Mouse (Mus musculus): ENCODE measurements around the gene Fam186a. TPM values are rescaled to one million over a fixed set of nuclear protein-coding genes. Genes with fewer than 3 reads are reported as not detected.

The Fam186a gene
- polyA plus RNA-seq, 1 experiment from 2014 or later: not detected

DNA sequence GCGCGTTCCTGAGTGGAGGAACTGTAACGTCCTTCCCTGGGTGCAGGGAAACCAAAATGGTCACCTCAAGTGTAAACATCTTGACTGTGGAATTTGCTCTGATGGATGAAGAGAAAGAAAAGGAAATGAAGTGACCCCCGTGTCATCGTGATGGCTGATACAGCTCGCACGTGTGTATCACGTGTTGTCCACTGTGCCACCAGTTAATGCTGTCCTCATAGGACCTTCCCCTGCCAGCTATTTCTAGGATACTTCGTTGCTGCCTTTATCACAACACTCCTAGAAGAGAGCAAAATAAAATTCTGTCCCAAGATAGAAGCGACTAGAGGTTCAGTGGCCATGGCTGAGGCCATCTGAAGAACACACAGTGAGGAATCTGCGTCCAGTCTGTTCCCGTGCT is 82.8 kb downstream of the Fam186a start:
- DNase-seq (ENCODE audit: low spot score): no peak
- Histone ChIP-seq H3K27me3 (ENCODE audit: low read depth, poor library complexity, severe bottlenecking) (no peaks in the 10 kb centered on the region), H3K9me3 (replicated peaks) (no peaks in the 10 kb centered on the region), H3K4me3 (no peak overlapping the region), H3K36me3 (no peaks in the 10 kb centered on the region), H3K4me1 (no peaks in the 10 kb centered on the region), H3K27ac (no peak overlapping the region)
- WGBS: 91% methylated on average over 12 of the region's 12 CpGs

DNA sequence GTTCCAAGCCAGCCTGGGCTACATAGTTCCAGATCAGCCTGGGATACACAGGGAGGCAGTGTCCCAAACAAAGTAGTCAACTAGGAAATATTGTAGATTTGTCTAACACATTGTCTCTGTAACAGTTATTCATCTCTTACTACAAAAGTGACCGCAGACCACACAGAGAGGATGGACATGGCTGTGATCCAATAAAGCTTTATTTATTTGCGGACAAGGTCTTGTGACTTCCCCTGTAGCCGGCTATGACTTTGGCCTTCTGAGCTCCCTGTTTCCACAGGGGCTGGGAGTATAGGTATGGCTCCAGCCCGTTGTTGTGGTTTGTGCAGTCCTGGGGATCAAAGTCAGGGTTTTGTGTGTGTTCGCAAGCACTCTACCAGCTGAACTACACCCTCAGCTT is 88.3 kb downstream of the Fam186a start:
- no peak overlapping the region for H3K4me3 ChIP-seq
- no peak overlapping the region for H3K27ac ChIP-seq
- no peak for DNase-seq (ENCODE audit: low spot score)
- WGBS: 92% methylated on average over 5 of the region's 5 CpGs
- peaks cover 11% of the 10 kb centered on the region for H3K27me3 ChIP-seq (ENCODE audit: low read depth, poor library complexity, severe bottlenecking)
- H3K9me3 ChIP-seq (replicated peaks): no peaks in the 10 kb centered on the region
- no peaks in the 10 kb centered on the region for H3K36me3 ChIP-seq
- peaks cover 16% of the 10 kb centered on the region for H3K4me1 ChIP-seq

DNA sequence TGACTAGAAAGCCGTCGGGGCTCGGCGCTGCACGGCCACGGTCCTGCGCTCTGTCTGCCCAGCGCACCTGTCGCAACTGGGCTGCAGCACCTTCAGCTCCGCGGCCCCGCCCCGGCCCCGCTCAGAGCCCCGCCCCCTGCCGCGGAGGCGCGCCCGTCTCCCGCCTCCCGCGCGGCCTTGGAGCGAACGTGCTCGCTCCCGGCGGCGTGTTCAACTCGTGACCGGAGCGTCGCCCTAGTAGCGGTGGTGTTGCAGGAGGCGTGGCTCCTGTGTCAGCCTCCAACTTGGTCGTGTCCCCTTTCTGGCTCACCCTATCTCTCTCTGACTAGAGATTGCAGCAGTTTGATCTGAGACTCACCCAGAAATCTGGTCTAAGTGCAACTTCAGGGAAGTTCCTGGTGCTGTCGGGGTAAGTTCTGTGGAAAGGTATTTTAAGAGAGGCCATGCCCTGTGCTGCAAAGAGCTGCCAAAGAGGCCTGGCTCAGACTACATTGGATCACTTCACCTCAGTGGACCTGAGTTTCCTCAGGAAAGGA is 91.5 kb downstream of the Fam186a start, which contains the start of gene Lima1:
Gene Lima1 (minus strand): TSS at position 123 of the 536 bp plus-strand sequence.
- H3K27me3 ChIP-seq (ENCODE audit: low read depth, poor library complexity, severe bottlenecking): peaks cover 12% of the 10 kb centered on the region
- no peaks in the 10 kb centered on the region for H3K36me3 ChIP-seq
- peak within 1 kb of the TSS; percentile 56 for H3K27ac ChIP-seq
- H3K4me3 ChIP-seq: peak within 1 kb of the TSS; percentile 77
- 2% methylated on average over 38 of the region's 38 CpGs for WGBS
- peaks cover 16% of the 10 kb centered on the region for H3K4me1 ChIP-seq
- peak; percentile 95 for DNase-seq (ENCODE audit: low spot score)
- H3K9me3 ChIP-seq (replicated peaks): no peaks in the 10 kb centered on the region

DNA sequence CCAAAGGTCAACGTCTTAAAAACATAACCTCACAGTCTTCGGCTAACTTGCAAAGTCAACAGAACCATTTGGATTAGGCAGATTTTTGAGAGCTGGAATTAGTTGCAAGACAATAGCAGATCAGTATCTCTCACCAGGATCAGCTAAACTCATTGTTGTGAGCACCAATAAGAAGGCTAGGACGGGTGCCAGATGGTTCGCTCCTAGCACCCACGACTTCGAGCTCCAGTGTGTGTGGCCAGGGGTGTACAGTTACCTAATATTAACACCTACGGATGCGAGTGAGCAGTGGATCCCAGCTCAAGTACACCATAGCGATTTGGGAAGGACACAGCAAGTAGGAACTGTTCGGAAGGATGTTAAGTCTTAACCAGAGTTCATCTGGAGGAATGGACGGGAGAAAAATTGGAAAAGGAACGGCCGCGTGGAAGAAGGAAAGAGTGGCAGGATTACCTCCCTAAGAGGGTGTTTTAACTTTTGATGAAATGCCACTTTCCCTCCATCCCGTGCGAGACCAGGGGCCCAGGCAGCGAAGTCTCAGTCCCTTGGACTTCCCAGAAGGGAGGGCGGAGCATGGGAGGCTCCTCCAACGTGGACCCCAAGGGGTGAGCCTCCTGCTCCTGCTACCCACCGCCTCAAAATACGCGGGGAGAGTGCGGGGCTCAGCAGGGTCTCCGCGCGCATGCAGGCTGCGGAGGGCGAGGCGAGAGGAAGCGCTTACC is 92.1 kb downstream of the Fam186a start:
- Histone ChIP-seq H3K27ac (peak overlapping the region; percentile 56), H3K4me3 (peak overlapping the region; percentile 77), H3K4me1 (peaks cover 16% of the 10 kb centered on the region), H3K9me3 (replicated peaks) (no peaks in the 10 kb centered on the region), H3K36me3 (no peaks in the 10 kb centered on the region), H3K27me3 (ENCODE audit: low read depth, poor library complexity, severe bottlenecking) (peaks cover 12% of the 10 kb centered on the region)
- no peak for DNase-seq (ENCODE audit: low spot score)
- 10% methylated on average over 30 of the region's 30 CpGs for whole genome bisulfite sequencing

DNA sequence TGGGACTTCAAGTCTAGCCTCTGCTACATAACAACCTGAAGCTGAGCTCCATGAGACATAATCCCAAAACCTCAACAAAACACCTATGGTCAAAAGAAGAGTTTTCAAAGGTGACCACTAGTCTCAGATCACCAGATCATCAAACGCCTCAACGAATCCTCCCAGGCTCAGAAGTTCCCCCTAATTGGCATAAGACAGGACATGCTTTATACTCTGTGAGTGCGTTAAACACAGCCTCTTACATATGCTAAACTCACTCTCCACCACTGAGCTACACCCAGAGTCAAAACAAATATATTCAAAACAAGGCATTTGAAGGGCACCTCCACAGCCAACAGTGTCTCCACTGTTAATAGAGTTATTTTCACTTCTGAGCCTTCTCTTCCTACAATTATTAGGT is 94.3 kb downstream of the Fam186a start:
- peaks cover 16% of the 10 kb centered on the region for H3K4me1 ChIP-seq
- H3K27ac ChIP-seq: no peak overlapping the region
- H3K36me3 ChIP-seq: no peaks in the 10 kb centered on the region
- H3K4me3 ChIP-seq: no peak overlapping the region
- WGBS: 85% methylated on average over 3 of the region's 3 CpGs
- no peaks in the 10 kb centered on the region for H3K9me3 ChIP-seq (replicated peaks)
- peaks cover 12% of the 10 kb centered on the region for H3K27me3 ChIP-seq (ENCODE audit: low read depth, poor library complexity, severe bottlenecking)
- DNase-seq (ENCODE audit: low spot score): no peak

Other genes with a start within 250 kb of the Fam186a start
- gene Gpd1, start 249.5 kb downstream of the Fam186a start, polyA plus RNA-seq (2016; fragmentation: Nextera tagmentation; extraction: Ambion mirVana): 0.29 and 0.59 TPM in 2 replicates
- 113 and 127 TPM in 2 replicates for gene Cox14, start 241.4 kb downstream of the Fam186a start, polyA plus RNA-seq (2016; fragmentation: Nextera tagmentation; extraction: Ambion mirVana)
- gene Cers5, start 194.2 kb downstream of the Fam186a start, polyA plus RNA-seq (2016; fragmentation: Nextera tagmentation; extraction: Ambion mirVana): 68.2 and 75.6 TPM in 2 replicates
- 56.8 and 70.8 TPM in 2 replicates for gene Lima1, start 91.6 kb downstream of the Fam186a start, polyA plus RNA-seq (2016; fragmentation: Nextera tagmentation; extraction: Ambion mirVana)
- gene Larp4, start 3.0 kb upstream of the Fam186a start, polyA plus RNA-seq (2016; fragmentation: Nextera tagmentation; extraction: Ambion mirVana): 37.1 and 40.3 TPM in 2 replicates
- gene Dip2b, start 71.6 kb upstream of the Fam186a start, polyA plus RNA-seq (2016; fragmentation: Nextera tagmentation; extraction: Ambion mirVana): 13.6 and 16.4 TPM in 2 replicates

All from limb, embryonic 10.5 days (tissue).